Mouse (Mus musculus): ENCODE measurements around the gene Brdt. TPM values are rescaled to one million over a fixed set of nuclear protein-coding genes. Genes with fewer than 3 reads are reported as not detected.

The Brdt gene
- under 1 TPM in 1 of 2 experiments, not detected in 1; 0.22 TPM for total RNA-seq (2023)

GRCm38 (mm10) chr5:107330916-107331421 lies at the start of gene Brdt:
Brdt (plus strand) TSS chr5:107331159.

GRCm38 (mm10) chr5:107289234-107289764 lies 41.7 kb upstream of the Brdt start, which contains the start of gene Tgfbr3:
Tgfbr3 (minus strand) TSS chr5:107289629.

GRCm38 (mm10) chr5:107402436-107402835 lies 71.5 kb downstream of the Brdt start, which contains the start of gene Ephx4:
Ephx4 (plus strand) TSS chr5:107402736.

GRCm38 (mm10) chr5:107431249-107431648 lies 100.3 kb downstream of the Brdt start, which contains the start of gene Lpcat2b:
Lpcat2b (plus strand) TSS chr5:107431549.

Other genes with a start within 250 kb of the Brdt start
- gene Tgfbr3, start 41.5 kb upstream of the Brdt start, total RNA-seq (2023) = 1 to 10 TPM in 1 of 2 experiments, under 1 TPM in 1; 0.84 to 4.3 TPM
- not detected for gene Ephx4, start 71.6 kb downstream of the Brdt start, total RNA-seq (2023)
- gene Lpcat2b, start 100.4 kb downstream of the Brdt start, total RNA-seq (2023) = not detected
- 1 to 10 TPM; 3.2 to 5.1 TPM for gene Btbd8, start 106.8 kb downstream of the Brdt start, total RNA-seq (2023)
- under 1 TPM in 1 of 2 experiments, not detected in 1; 0.13 TPM for gene Gm42669, start 176.5 kb downstream of the Brdt start, total RNA-seq (2023)
- gene 1700028K03Rik, start 203.6 kb downstream of the Brdt start, total RNA-seq (2023) = not detected